Mouse (Mus musculus): Measurements from ENCODE around the gene Spem2.

The Spem2 gene

GRCm38 (mm10) chr11:69797924-69798323 lies 20.3 kb downstream of the Spem2 start:
- DNase-seq: no peak

- DNase-seq: no peak
Observed at GRCm38 (mm10) chr11:69795983-69796435, 22.3 kb downstream of the Spem2 start.

- peak; percentile 93 for DNase-seq
Observed at GRCm38 (mm10) chr11:69795168-69795982, 22.9 kb downstream of the Spem2 start, which contains the start of gene Chrnb1. Gene Chrnb1, minus strand, starts transcription at chr11:69795943.

- DNase-seq: no peak
Observed at GRCm38 (mm10) chr11:69793429-69793828, 24.8 kb downstream of the Spem2 start.

- no peak for DNase-seq
Observed at GRCm38 (mm10) chr11:69791420-69791819, 26.8 kb downstream of the Spem2 start.

- DNase-seq: no peak
Observed at GRCm38 (mm10) chr11:69789431-69789830, 28.8 kb downstream of the Spem2 start.

DNA sequence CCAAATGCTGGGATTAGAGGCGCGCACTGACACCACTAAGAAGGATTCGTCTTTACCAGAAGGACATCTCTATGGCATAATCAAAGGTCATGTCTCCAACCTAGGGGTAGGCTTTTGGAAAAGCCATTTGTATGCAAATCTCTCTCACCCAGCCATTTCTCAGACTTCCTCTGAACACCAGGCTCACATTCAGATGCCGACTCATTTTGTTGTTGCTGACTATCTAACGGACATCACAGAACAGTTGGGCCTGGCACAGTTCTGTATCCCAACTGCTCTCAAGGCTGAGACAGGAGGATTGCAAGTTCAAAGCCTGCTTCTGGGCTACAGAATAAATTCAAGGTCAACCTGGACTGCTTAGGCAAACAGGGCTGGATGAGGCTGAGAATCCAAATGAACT lies 31.0 kb downstream of the Spem2 start:
- no peak for DNase-seq

DNA sequence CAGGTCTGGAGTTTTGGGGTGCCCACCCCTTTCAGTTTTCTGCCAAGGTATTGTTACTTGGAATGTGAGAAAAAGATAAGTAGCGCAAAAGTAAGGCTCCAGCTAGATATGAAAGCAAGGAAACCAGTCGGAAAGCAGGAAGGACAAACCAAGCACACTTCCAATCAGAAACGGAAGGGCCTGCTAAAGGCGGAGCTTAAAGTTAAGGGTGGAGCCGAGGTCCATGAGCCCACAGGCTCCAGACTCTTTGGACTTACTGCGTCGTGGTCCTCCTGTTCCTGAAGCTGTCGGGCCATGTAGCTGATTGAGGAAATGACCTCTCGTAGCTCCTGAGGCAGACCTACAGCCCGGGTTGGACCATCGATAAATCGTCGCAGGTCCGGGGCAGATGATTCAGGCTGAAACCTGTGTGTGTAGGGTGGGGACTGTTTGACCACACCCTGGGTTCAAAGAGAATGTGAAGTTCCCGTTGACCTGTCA lies 33.4 kb downstream of the Spem2 start:
- DNase-seq: no peak

- DNase-seq: no peak
Observed at GRCm38 (mm10) chr11:69781828-69782227, 36.4 kb downstream of the Spem2 start.

- no peak for DNase-seq
Observed at GRCm38 (mm10) chr11:69778985-69779384, 39.3 kb downstream of the Spem2 start.

- peak; percentile 68 for DNase-seq
Observed at GRCm38 (mm10) chr11:69778258-69778982, 39.8 kb downstream of the Spem2 start.

DNA sequence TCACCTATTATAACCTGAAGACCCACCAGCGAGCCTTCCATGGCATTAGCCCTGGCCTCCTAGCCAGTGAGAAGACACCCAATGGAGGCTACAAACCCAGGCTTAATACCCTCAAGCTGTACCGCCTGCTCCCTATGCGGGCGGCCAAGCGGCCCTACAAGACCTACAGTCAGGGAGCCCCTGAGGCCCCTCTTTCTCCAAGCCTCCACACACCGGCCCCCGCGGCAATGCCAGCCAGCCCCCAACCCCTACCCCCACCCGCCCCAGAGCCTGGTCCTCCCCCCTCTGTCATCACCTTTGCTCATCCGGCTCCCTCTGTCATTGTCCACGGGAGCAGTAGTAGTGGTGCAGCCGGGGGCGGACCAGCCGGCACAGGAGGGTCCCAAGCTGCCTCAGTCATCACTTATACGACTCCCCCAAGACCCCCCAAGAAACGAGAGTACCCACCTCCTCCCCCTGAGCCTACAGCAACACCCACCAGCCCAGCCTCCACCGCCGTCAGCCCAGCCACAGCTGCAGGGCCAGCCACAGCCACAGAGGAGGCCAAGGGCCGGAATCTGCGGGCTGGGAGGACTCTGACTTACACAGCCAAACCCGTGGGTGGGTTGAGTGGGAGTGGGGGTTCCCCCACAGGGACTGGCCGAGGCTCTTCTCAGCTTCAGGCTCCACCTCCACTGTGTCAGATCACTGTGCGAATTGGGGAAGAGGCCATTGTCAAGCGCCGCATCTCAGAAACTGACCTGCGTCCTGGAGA lies 40.6 kb downstream of the Spem2 start:
- DNase-seq: no peak

GRCm38 (mm10) chr11:69776488-69776887 lies 41.8 kb downstream of the Spem2 start:
- no peak for DNase-seq

- no peak for DNase-seq
Observed at GRCm38 (mm10) chr11:69775716-69776115, 42.5 kb downstream of the Spem2 start.

DNA sequence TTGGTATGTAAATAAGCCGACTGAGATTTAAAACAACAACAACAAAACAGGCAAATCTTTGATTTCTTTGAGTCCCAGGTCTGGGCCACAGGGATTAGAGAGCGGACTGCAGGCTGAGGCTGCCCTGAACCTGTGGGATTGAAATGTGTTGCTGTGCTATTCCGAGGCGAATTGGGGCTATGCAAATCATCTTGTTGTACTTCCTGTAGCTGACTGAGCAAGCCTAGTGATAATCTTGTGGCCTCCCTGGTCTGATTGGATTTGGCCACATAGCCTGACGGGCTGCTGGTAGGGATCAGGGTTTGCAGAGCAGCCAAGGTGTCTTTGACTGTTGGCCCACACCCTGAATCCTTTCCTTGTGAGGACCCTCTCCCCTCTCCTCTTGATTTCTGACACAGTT lies 43.3 kb downstream of the Spem2 start:
- no peak for DNase-seq

GRCm38 (mm10) chr11:69767625-69767909 lies 50.7 kb downstream of the Spem2 start:
- DNase-seq: peak; percentile 46

- peak; percentile 53 for DNase-seq
Observed at GRCm38 (mm10) chr11:69766872-69767624, 51.2 kb downstream of the Spem2 start.

Data from cerebellum, adult 9-10 months (tissue).